Mouse (Mus musculus) bone marrow, adult 2 months (tissue): ENCODE data around the gene Eva1a.

Source experiments
- CTCF ChIP-seq: fragments of 200-500 bp; IDR thresholded peaks from 2 replicates; pipeline ENCODE4 v1.5.1; 2011; ENCODE audit warnings: low read length, control low read depth; ENCODE audit not compliant: control insufficient read depth, insufficient read depth
- POLR2A ChIP-seq: fragments of 200-500 bp; IDR thresholded peaks from 2 replicates; pipeline ENCODE4 v1.6.1; 2011; ENCODE audit warnings: low read depth, mild to moderate bottlenecking, control low read depth, low read length, borderline replicate concordance; ENCODE audit not compliant: control insufficient read depth

- no peak for TF ChIP-seq POLR2A
- no peak for TF ChIP-seq CTCF
Observed at GRCm38 (mm10) chr6:82110473-82110872, 69.6 kb downstream of the Eva1a start.
